Mouse (Mus musculus) adrenal gland, postnatal 25 days (tissue): ENCODE results near the gene Spata32. TPM values are rescaled to one million over a fixed set of nuclear protein-coding genes. Genes with fewer than 3 reads are reported as not detected.
"Not testable (repeated sequence)": the region's sequence is repeated elsewhere in the genome, so short reads cannot be mapped to it uniquely, and the experiment has no call there.

Experiments
- DNase-seq: peaks from one replicate; pipeline ENCODE4 v3.0.0; 2021; ENCODE audit warnings: mixed read lengths
- total RNA-seq: library from RNA; stranded (reverse); gene quantifications from 2 replicates; pipeline ENCODE4 v1.2.3, GENCODE M21; 2021

Gene Spata32
- total RNA-seq, 1 experiment from 2014 or later = not detected

DNA sequence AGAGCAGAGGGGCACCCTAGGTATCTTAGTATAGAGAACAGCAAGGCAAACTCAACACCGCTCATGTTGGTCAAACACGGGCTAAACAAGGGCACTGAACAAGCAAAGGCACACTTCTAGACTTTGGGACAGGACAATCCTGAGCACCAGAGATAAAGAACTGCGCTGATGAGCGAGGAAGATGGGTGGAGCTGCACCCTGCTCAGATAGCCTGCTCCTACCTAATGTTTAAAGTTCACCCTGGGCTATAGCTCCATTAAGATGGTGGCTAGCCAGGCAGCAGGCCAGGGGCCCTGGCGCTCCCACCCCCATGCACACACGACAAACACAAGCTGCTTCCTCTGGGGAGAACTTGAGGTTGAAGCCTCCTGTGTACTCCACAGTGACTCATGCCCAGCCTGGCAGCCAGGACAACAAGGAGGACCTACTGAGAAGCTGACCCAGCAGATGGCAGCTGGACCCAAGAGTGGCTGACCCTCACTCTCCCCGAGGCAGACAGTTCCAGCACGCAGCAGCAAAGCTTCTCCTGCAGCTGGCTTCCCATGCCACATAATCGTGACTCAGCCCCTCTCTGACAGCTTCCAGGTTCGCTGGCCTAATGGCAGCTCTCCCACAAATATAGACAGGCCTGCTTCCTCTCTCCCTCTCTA, 28.0 kb upstream of the Spata32 start:
- DNase-seq = peak; percentile 56

DNA sequence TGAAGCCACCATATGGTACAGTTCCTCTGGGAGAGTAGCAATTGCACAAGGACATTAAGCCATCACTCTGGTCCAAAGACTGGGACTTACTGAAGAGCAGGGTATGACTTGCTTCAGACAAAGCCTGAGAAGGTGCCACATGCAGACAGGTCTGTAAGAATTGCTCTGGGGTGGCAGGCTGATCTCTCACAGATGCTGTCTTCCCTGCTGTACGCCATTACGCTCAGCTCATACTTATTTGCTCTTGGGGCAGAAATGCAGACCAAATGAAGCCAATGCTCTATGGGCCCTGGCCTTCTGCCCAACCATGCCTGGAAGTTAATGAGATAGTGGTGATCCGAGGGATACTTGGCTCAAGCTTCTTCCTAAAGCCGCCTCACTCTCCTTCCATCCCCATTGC, 26.6 kb upstream of the Spata32 start:
- DNase-seq = no peak

DNA sequence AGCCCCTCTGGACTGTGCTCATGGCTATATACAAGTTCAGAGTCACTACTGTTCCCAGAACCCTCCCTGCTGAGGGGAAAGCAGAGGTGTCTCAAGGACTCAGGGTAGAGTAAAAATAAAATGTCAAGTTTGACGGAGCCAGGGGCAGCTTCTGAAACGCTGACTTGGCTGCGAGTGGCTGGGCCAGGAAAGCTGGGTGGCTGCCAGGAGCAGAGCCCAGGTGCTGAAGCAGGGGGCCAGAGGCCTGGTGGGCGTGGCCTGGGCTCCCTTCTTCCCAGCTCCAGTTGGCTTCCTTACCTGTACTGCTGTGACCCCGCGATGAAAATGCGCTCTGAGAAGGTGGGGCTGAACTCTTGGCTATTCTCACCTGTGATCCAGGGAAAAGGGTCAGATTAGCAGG, 22.5 kb upstream of the Spata32 start:
- DNase-seq = no peak

DNA sequence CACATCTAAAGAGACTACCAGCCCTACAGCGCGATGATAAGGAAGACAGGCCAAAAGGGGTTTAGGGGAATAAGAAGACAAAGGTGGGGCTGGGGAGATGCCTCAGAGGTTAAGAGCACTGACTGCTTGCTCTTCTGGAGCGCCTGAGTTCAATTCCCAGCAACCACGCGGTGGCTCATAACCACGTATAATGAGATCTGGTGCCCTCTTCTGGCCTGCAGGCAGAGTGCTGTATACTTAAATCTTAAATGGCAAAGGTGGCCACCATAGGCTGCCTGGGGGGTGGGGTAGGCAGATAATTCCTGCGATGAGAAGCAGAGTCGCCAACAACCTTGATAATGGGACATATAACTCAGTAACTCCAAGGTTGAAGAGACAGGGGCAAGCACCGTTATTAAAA, 19.5 kb upstream of the Spata32 start:
- DNase-seq = no peak

DNA sequence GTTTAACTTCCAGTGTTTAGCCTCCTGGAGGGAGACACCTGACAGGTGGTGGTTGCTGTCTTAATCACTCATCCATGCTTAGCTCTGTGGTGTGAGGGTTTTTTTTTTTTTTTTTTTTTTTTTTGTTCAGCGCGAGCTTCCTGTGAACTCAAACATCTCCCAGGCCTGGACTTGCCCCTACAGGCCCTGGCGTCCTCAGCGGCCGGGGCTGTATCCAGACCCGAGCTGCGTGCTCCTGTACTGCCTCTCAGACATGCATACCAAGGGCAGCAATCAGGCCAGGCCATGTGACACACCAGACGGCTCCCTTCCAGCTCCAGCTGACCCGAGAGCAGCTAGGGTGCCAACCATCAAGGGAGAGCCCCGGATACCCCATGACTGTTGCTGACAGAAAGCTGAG, 18.7 kb upstream of the Spata32 start:
- DNase-seq = no peak

DNA sequence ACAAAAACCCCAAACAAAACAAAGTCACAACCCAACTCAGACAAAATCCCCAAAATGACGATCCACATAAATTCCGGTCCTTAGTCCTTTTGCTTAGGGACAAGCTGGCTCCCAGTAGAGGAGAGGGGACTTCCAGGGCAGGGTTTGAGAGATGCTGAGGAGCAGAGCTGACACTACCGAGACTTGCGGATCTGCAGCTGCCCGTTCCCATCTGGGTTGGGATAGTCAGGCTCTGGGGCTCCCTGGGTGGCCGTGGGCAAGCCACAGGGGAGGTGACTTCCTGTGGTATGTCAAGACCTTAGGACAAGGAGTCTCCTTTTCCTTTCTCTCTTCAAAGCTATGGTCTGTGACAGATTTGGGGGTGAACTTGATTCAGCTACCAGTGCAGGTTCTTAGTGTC, 18.2 kb upstream of the Spata32 start:
- DNase-seq = no peak

DNA sequence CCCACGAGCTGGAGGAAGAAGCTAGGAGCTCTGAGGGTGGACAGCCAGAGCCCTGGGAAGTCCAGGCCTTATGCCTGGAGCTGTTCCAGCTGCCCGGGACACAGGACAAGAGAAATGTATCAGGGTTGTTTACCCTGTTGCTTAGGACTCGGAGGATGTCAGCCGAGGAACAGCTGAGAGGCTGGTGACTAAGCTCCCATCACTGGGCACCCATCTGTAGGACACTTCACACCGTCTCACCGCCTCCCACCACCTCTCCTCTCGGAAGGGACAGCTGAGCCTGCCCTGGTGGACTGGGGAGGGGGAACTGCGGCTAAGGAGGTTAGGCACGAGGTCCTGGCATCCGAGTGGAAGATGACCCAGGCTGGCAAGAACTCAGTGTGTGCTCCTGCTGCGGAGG, 17.5 kb upstream of the Spata32 start:
- no peak for DNase-seq

DNA sequence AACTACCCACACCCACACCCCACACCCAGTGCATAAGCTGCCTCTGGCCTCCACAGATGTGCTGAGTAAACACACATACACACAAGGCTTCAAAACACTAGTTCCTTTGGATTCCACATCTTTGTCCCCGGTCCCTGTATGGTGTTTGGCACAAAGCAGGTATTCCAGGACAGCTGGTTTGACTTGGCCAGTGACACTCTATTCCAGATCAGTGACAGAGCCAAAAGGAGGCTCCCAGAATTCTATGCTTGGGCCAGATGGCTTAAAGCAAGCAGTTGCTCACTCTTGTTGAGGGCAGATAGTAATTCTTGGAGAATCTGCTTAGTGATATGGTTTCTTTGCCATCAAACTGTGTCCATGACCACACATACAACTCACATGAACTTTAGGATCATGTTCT, 16.2 kb upstream of the Spata32 start:
- no peak for DNase-seq

DNA sequence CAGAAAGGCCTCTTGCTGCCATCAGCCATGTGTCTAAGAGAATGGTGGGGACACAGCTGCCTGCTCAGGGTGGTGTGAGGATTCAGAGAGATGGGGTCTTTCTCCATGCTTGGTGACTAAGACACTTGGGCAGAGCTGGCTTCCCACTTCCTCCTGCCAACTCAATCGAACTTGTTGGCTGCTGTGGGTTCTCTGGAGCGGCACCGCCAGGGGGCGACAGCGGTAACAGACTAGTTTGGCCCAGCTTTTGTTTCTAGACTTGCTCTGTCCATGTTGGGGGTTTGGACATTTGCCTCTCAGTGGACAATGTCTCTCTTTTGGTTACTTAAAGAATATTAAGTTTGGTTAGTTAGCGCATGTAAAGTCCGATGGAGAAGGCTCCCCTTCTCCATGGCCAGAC, 14.7 kb upstream of the Spata32 start:
- peak; percentile 88 for DNase-seq

DNA sequence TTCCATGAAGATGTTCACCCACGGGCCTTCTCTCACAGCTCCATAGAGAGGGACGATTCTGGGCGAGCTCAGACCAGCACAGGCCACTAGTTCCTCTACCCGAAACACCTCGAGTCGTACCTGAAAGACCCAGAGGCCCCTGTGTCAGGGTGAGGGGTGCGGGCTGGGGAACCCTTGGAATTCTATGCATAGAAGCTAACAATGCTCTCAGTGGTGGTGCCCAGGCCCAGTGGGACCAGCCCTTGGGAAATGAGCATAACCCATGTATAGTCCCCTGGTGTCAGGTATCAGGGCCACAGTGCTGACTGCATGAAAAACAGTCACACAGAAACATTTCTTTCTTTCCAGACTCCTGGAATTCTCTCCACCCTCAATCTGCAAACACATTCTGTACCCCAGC, 13.1 kb upstream of the Spata32 start:
- DNase-seq = no peak

DNA sequence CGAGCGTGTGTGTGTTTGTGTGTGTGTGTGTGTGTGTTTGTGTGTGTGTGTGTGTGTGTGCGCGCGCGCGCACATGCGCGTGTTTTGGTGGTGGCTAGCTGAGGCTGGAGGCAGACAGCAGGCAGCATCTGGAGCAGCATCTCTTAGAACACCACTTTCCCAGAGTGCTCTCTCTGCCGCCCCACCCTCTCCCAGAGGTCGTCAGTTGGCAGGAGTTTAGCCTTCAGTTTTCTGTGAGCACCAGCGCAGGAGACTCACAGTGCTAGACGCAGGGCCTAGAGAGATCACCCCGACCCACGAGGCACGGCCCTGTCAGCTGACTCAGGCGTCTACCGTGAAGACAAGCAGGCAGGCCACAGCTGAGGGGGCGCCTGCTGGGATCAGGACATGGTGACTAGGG, 12.4 kb upstream of the Spata32 start:
- DNase-seq = no peak

DNA sequence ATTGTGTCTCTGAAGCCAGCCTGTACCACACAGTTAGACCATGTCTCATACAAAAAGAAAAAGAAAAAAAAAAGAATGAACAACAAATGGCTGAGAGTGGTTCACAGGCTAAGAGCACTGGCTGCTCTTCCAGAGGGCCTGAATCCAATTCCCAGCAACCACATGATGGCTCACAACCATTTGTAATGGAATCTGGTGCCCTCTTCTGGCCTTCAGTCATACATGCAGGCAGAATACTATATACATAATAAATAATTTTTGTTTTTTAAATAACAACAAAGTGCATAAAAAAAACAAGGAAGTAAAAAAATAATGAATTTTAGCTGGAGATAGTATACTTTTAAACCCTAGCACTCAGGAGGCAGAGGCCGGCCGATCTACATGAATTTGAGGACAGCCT, 11.4 kb upstream of the Spata32 start:
- DNase-seq = no peak

DNA sequence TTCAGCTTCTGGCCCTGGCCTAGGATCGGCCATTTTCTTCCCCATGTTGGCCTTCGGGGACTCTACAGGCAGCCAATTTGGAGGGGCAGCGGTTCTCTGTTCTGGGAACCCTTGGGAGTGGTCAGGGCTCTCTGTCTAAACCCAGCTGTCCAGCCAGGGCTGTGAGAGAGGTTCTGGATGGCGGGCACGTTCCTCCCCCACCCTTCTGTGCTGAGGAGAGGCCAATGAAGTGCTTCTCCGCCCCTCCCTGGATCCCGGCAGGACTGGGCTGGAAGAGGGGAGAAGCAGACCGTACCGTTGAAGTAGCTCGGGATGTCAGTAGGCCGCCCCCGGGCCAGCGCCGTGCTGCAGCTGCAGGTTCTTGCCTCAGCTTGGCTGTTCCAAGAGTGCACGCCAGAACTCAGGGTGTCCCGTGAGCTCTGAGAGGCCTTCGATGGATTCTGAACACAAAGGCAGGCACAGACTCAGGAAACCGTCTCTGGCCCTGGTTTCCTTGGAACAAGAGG, 5.8 kb upstream of the Spata32 start:
- DNase-seq = no peak

DNA sequence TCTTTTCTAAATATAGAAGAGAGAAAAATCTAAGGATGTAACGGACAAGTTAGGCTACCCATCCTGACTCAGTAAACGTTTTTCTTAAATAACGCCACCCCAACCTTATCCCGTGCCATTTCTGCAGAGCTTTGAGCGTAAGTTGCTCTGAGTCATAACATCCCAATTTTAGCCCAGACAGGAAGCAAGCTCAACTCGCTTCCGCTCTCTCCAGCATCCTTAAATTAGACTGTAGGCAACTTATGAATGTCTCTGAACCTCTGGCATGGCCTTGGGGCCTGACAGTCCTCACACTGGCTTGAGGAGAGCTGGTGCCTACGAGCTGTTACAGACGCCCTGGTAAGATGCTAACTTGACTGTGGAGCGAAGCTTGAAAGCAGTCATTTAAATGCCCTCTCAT, 5.2 kb upstream of the Spata32 start:
- no peak for DNase-seq

DNA sequence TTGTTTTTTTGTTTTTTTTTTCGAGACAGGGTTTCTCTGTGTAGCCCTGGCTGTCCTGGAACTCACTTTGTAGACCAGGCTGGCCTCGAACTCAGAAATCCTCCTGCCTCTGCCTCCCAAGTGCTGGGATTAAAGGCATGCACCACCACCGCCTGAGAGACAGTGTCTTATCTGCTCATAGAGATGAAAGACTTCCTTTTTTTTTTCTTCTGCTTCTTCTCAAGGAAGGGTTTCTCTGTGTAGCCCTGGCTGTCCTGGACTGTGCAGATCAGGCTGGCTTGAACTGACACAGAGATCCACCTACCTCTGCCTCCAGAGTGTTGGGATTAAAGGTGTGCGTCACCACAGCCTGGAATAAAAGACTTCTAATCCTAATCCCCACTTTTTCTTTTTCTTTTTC, 4.5 kb upstream of the Spata32 start:
- DNase-seq = not testable (repeated sequence)

DNA sequence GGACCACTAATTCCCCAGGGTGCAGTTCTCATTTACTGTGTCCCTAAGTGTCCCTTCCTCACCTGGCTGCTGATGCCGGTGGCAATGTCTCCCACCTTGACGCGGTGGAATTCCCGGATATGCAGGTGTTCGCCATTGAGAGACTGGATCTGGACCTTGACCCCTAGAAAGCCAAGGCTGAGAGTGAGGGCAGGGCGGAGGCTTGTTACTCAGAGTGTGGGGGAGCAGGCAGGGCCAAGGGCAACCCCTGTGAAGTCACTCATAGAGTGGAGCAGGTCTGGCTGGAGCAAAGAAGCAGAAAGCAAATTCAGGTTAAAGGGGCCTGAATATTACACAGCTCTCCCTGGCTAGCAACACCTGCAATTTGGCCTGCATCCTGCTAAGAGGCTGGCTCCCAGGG, 3.2 kb upstream of the Spata32 start:
- no peak for DNase-seq

DNA sequence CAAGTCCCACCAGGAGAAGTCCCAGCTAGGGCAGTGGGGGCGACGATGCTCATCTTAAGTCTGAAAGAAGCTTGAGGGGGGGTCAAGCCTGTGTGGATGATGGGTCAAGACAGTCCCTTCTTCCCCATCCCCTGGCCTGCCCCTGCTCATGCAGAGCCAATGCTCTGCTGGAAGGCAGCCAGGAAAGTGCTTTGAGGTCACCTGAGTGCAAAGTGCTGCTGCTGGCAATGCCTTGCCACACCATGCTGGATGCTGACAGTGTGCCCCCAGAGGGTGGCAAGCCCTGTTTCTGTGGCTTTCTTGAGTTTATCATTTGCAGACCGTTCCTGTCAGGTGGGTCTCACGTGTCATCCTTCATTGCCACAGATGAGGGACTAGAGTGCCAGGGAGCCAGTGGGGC, 1.8 kb upstream of the Spata32 start:
- DNase-seq = no peak

DNA sequence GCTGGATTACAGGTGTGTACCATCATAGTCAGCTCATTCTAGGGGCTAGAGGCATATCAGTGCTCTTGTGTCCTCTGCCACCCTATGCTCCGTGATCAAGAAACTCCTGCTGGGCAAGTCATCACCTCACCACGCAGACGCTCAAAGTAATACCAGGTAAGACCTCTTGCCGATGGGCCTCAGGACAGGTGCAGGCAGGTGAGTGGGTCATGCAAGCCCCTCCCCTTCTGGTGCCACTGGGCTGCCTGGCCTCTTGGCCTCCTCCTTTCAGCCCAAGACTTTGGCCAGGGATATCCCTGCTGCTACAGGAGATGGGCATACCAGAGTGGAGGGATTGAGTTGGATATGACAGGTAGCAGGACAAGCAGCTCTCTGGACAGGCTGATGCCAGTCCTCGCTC, 1.0 kb upstream of the Spata32 start:
- no peak for DNase-seq

DNA sequence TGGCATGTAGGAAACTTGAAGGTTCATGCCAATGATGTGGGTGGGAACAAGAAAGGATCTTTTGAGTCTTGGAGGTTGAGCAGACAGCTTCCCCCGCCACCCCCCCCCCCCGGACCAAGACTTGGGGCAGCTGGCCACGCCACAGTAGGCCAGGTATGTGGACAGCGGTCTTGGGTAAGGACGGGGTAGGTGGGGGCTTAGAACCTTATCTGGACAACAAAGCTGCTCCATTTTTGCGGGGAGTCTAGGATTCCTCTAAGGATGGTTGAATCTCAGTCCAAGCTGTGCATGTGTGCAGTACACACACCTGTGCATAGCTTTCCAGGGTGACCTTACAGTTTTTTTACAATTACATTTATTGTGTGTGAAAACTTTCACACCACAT, 277 bp upstream of the Spata32 start:
- no peak for DNase-seq

DNA sequence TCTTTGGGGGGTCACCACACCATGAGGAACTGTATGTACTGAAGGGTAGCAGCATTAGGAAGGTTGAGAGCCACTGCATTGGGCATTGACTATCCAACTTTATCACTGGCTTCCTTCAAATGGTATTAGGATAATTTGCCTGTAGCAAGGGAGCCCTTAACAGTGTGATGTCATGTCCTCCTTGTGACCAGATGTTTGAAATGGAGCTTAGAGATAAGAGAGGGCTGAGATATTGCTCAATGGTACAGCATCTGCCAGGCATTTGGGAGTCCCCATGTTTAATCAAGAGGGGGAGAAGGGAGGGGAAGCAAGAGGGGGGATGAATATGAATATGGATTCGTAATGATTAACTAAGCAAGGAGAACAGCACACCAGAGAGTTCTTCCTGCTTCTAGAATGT, 2.9 kb downstream of the Spata32 start:
- no peak for DNase-seq

DNA sequence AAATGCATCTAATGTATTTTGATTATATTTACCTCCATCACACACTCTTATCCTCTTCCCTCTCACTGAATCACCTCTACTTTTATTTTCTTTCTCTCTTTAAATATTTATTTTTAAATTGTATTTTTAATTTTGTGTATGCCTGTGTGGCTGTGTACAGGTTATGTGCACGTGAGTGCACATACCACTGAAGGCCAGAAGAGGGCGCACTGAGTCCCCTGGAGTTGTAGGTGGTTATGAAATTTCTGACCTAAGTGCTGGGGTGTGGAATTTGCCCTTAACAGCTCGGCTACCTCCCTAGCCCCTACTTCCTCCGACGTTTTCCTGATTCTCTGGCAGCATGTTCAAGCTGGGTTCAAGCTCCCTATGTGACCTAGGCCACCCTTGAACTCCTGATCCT, 4.5 kb downstream of the Spata32 start:
- DNase-seq = no peak

DNA sequence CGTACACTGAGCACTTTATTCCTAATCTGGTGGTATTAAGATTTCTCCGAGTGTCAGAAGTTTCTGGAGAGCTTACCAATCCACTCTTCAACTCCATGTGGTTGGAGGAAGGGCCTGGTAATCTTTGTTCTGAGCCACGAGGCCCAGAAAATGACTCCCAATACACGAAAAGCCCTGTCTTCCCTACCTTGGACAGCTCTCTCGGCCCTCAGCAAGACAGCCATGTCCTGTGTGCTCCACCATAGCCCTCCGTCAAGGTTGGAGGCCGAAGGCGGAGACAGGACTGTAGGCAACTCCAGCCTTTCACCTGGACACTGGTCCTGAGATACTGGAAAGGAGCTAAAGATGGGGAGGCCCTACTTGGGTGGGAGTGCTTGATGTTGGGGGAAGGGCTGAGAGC, 7.9 kb downstream of the Spata32 start:
- DNase-seq = no peak

DNA sequence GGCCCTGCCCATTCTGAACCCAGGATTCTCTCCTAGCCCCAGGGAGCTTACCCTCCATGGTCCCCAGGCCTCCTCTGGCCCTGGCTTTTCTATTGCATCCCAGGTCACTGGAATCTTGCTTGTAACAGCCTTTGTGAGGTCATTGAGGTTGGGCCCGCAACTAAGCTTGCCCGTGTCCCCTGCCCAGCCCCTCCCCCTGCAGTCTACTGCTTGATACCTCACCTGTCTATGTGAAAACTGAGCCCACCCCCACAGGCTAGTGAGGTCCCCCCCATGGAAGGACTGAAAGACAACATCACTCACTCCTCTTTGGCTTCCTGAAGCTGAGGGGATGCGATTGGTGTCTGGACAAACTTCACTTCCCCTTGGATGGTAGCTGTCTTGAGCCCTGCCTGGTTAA, 9.8 kb downstream of the Spata32 start, which contains the start of gene 1700023F06Rik:
TSS of gene 1700023F06Rik (minus strand) at position 101 of the 400 bp plus-strand sequence.
- DNase-seq = no peak

DNA sequence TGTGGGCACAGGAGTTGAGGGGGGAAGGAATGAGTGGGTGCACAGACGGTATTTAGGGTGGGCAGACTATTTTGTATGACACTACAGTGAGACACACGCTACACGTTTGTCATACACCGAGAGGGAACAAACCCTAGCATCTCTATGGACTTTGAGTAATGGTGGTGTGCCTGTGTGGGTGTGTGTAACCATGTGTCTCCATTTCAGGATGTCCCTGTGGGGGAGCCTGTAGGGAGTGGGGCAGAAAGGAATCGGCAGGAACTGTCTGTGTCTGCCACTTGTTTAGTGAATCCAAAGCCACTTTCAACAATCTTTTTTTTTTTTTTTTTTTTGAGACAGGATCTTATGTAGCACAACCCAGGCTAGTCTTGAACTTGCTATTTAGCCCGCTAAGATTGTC, 12.0 kb downstream of the Spata32 start:
- no peak for DNase-seq

DNA sequence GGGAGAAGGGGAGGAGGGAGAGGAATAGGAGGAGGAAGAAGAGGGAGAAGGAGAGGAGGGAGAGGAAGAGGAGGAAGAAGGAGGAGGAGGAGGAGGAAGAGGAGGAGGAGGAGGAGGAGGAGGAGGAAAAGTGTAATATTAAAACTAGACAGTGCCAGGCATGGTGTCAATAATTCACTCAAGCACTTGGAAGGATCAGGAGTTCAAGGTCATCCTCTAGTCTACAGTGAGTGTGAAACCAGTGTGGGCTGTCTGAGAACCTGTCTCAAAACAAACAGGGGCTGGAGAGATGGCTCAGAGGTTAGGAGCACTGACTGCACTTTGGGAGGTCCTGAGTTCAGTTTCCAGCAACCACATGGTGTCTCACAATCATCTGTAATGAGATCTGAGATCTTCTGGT, 15.9 kb downstream of the Spata32 start:
- no peak for DNase-seq
